Mouse (Mus musculus): ENCODE results near the gene Lamtor2.

DNA sequence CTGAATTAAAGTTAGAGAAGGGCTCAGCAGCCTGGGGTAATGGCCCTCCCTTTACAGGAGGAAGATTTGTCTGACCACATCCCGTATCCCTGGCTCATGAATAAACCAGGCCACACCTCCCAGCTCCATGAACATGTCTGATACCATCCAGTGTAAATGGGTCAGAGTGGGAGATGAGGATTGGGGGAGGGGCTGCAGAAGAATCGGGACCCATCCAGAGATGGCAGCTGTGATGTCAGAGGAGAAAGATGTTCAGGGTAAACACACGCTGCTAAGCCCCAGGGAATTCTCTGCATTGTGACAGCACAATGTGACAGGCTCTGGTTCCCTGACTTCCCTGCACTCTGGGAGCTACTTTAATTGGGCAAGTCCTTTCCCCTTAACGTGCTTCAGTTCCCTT, 10.6 kb upstream of the Lamtor2 start:
- TF ChIP-seq CTCF (IDR thresholded peaks at IDR 0.05; ENCODE audit: control insufficient read depth, insufficient read depth, insufficient read length) (no peak), MAX (IDR thresholded peaks at IDR 0.05) (no peak), CEBPB (IDR thresholded peaks at IDR 0.05; ENCODE audit: low read depth) (no peak), MYOG (IDR thresholded peaks at IDR 0.05; ENCODE audit: control insufficient read depth, extremely low read depth, insufficient read length) (no peak), MYOD1 (IDR thresholded peaks at IDR 0.05; ENCODE audit: control insufficient read depth, insufficient read length, low read depth) (no peak), USF1 (IDR thresholded peaks at IDR 0.05; ENCODE audit: low read depth) (no peak), FOSL1 (IDR thresholded peaks at IDR 0.05; ENCODE audit: insufficient read depth, low read length, poor library complexity, severe bottlenecking) (no peak)

Data from C2C12 (cell line).